Mouse (Mus musculus) brain, embryonic 14.5 days (tissue): ENCODE results near the gene Plcb4.

ENCODE experiments used
- CTCF ChIP-seq: fragments of 200-500 bp; IDR thresholded peaks from 2 replicates; pipeline ENCODE4 v1.5.1; 2012; ENCODE audit warnings: inconsistent platforms, mild to moderate bottlenecking, moderate library complexity, borderline replicate concordance; ENCODE audit not compliant: insufficient read depth, insufficient read length; ENCODE audit errors: extremely low read depth
- POLR2A ChIP-seq: fragments of 200-500 bp; IDR thresholded peaks from 2 replicates; pipeline ENCODE4 v1.6.1; 2012; ENCODE audit warnings: mild to moderate bottlenecking, inconsistent platforms, borderline replicate concordance; ENCODE audit not compliant: poor library complexity, insufficient read depth, insufficient read length, severe bottlenecking; ENCODE audit errors: extremely low read depth

DNA sequence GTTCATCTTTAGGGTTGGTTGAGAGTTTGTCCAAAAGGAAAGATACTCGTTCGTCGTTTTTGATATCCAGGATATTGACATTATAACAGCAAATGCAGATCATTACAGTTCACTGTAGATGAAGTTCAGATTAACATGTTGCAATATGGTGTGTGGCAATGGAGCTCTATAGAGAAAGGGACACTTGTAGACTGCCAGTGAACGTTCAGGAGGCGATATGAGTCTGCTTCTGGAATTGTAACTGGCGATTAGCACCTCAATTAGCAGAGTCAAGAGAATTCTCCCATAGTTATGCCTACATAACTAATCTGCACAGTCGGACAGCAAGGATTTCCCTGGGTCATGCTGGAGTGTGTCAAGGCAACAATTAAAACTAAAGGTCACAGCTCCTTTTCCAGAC, 210.8 kb downstream of the Plcb4 start:
- TF ChIP-seq CTCF (no peak), POLR2A (no peak)
